Mouse (Mus musculus): ENCODE results near the gene Prkg1. TPM values are rescaled to one million over a fixed set of nuclear protein-coding genes. Genes with fewer than 3 reads are reported as not detected.

Prkg1 gene
- total RNA-seq, 2 experiments from 2014 or later, result 24.6 to 25.7 TPM

DNA sequence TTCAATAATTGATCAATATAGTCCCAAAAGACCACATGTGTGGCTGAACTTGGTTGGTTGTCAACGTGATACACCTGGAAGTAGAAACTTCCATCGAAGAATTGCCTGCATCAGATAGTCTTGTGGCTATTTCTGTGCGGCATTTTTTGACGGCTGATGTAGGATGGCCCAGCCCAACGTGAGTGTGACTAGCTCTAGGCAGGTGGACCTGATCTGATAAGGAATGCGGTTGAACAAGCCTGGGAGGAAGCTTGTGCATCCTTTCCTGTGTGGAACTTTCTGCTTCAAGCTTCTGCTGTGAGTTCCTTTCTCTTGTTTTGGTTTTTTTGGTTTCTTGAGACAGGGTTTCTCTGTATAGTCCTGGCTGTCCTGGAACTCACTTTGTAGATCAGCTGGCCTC, 660.1 kb downstream of the Prkg1 start:
- no peak for DNase-seq (ENCODE audit: low spot score in 2 of 2)
- Histone ChIP-seq H3K4me3 (no peak overlapping the region), H3K27ac (no peak overlapping the region)
- TF ChIP-seq CTCF (conservative IDR thresholded peaks at IDR 0.05), result no peak

GRCm38 (mm10) chr19:31099369-31099768, 665.5 kb downstream of the Prkg1 start:
- Histone ChIP-seq H3K27ac (no peak overlapping the region), H3K4me3 (no peak overlapping the region)
- TF ChIP-seq CTCF (conservative IDR thresholded peaks at IDR 0.05), result no peak
- no peak for DNase-seq (ENCODE audit: low spot score in 2 of 2)

DNA sequence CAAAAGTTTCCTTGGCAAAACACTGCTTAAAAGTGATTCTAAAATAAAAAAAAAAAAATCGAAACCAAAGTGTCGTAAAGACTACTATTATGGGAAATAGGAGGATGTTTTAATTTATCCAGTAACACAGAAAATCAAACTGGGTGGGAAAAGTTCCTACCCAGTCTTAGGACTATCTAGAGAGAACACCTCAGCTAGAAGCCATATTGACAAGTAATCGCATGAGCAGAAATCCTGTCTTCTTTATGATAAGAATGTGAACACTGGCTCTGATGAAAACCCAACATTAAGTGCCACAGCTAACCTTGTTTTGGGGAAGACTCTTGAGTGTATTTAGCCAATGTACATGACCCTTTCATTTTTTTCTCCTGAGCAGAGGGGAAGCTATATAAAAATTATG, 667.0 kb downstream of the Prkg1 start:
- DNase-seq (ENCODE audit: low spot score in 2 of 2), result no peak
- H3K27ac ChIP-seq, result no peak overlapping the region
- no peak overlapping the region for H3K4me3 ChIP-seq
- no peak for TF ChIP-seq CTCF (conservative IDR thresholded peaks at IDR 0.05)

DNA sequence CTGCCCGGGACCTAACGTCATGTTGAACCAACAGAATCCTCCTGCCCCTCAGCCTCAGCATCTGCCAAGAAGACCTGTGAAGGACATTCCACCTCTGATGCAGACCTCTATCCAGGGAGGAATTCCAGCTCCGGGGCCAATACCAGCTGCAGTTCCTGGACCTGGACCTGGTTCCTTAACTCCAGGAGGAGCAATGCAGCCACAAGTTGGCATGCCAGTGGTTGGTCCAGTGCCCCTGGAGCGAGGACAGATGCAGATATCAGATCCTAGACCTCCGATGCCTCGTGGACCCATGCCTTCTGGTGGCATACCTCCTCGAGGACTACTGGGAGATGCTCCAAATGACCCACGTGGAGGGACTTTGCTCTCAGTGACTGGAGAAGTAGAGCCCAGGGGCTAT, 681.1 kb downstream of the Prkg1 start:
- Histone ChIP-seq H3K4me3 (peak overlapping the region; percentile 77), H3K27ac (peak overlapping the region; percentile 95; the same call in 1 of the 2 replicates)
- no peak for DNase-seq (ENCODE audit: low spot score in 2 of 2)
- TF ChIP-seq CTCF (conservative IDR thresholded peaks at IDR 0.05), result no peak

DNA sequence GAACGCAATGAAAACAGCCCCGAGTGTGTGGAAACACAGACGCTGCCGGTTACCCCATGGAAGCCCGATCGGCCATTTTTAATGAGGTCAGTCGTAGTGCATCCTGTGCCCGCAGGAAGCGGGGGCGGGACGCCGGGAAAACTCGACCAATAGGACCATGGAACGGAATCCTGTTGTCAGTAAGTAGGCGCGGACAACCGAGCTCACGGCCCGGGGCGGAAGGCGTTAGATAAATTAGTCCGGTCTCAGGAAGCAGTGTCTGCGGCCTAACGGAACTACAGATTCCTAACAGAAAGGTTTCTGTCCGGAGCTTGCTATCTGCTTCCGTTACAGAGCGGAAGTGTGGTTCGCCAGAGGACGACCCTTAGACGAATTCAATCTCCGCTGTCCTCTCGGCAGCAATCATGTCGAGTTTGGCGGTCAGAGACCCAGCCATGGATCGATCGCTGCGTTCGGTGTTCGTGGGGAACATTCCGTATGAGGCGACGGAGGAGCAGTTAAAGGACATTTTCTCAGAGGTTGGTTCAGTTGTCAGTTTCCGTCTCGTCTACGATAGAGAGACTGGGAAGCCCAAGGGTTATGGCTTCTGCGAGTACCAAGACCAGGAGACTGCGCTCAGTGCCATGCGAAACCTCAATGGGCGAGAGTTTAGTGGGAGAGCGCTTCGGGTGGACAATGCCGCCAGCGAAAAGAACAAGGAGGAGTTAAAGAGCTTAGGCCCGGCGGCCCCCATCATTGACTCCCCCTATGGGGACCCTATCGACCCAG, 682.0 kb downstream of the Prkg1 start, which contains the start of gene Cstf2t:
Cstf2t (plus strand) TSS at position 176 of the 768 bp plus-strand sequence.
- peak; percentile 99 to 100 for DNase-seq (ENCODE audit: low spot score in 2 of 2)
- TF ChIP-seq CTCF (conservative IDR thresholded peaks at IDR 0.05), result no peak
- H3K27ac ChIP-seq, result peak within 1 kb of the TSS; percentile 95
- H3K4me3 ChIP-seq, result peak within 1 kb of the TSS; percentile 77

DNA sequence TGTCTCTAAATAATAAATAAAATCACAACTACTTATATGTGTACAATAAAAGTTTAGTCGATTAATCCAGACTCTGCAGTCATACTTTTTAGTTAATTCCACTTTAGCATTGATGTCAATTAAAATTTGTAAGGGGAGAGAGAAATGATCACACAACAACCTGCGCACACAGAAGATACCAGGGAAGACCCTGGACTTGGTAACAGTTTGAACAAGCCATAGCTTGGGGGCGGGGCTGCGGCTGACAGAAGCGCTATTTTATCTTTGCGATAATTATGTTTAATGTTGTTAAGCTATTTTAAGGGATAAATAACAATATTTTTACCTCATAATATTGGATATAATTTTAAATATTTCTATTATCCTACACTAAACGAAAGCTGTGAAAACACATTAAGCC, 682.6 kb downstream of the Prkg1 start:
- no peak for TF ChIP-seq CTCF (conservative IDR thresholded peaks at IDR 0.05)
- peak in 1 of 2 experiments; percentile 16 for DNase-seq (ENCODE audit: low spot score in 2 of 2)
- H3K27ac ChIP-seq, result peak overlapping the region; percentile 91

GRCm38 (mm10) chr19:31078241-31078640, 686.6 kb downstream of the Prkg1 start:
- Histone ChIP-seq H3K27ac (no peak overlapping the region), H3K4me3 (no peak overlapping the region)
- no peak for DNase-seq (ENCODE audit: low spot score in 2 of 2)
- no peak for TF ChIP-seq CTCF (conservative IDR thresholded peaks at IDR 0.05)

More for the DNA sequence above, 682.6 kb downstream of the Prkg1 start:
- peak overlapping the region; percentile 77 for H3K4me3 ChIP-seq

- Histone ChIP-seq H3K4me3 (no peak overlapping the region), H3K27ac (no peak overlapping the region)
- no peak for DNase-seq (ENCODE audit: low spot score in 2 of 2)
- no peak for TF ChIP-seq CTCF (conservative IDR thresholded peaks at IDR 0.05)
Observed at GRCm38 (mm10) chr19:31076106-31076505, 688.7 kb downstream of the Prkg1 start.

GRCm38 (mm10) chr19:31074717-31075063, 690.1 kb downstream of the Prkg1 start:
- DNase-seq (ENCODE audit: low spot score in 2 of 2), result no peak
- H3K27ac ChIP-seq, result no peak overlapping the region
- H3K4me3 ChIP-seq, result peak overlapping the region; percentile 40; the same call in 1 of the 2 replicates
- no peak for TF ChIP-seq CTCF (conservative IDR thresholded peaks at IDR 0.05)

DNA sequence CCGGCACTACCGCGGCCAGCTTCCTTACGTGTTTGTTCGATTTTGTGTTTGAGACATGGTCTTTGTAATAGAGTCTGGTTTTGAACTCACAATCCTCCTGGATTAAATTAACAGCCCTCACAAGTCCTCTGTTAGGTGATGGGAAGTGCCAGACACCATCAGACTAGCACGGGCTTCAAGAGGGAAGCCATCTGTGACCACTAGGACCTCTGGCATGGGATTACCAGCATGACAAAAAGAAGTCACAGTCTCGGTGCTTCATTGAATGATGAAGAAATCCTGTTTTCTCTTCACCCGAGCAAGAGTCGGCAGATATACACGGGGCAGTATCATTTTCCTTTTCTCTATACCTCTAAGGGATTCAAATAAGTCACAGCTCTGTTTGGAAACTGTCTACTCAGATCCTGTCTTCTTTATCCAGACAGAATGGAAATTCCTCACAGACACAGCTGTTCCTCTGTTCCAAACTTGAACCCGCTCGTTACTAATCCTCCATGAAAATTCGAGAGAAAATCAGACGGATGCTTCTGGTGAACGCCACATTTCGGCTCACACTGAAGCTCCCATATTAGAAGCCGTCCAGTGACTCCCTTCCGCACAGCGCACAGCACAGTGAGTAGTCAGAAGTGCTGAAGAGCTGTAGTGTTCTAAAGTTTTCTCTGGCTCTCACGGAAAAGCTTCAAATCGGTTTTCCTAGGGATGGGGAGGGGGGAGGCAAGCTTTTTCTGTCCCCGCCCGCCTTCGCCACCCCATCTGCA, 690.7 kb downstream of the Prkg1 start:
- no peak for DNase-seq (ENCODE audit: low spot score in 2 of 2)
- no peak for TF ChIP-seq CTCF (conservative IDR thresholded peaks at IDR 0.05)
- H3K27ac ChIP-seq, result no peak overlapping the region
- peak overlapping the region; percentile 40 for H3K4me3 ChIP-seq

DNA sequence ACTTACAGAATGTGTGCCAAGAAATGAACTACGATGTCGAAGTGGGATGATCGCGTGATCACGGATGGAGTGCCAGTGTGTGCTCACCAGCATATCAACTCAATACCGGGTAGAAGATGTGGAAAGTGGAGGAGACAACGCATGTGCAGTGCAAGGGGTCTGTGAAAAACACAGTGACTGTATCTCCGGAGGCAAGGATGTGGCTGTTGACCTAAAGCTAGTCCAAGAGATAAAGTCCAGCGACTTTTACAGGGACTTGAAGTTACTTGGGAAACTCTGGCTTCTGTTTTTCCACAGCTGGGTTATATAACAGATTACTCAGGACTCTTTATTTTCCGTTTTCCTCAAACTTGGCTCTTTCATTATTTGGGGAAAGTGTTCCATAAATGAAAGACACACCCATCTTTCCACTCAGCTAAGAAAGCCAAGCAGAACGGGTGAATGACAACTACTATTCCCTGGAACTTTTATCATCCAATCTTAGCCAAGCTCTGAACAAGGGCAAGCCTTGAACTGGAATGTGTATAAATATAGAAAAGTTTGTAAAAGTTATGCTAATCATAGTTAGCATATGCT, 699.5 kb downstream of the Prkg1 start:
- no peak overlapping the region for H3K4me3 ChIP-seq
- H3K27ac ChIP-seq, result no peak overlapping the region
- no peak for TF ChIP-seq CTCF (conservative IDR thresholded peaks at IDR 0.05)
- no peak for DNase-seq (ENCODE audit: low spot score in 2 of 2)

DNA sequence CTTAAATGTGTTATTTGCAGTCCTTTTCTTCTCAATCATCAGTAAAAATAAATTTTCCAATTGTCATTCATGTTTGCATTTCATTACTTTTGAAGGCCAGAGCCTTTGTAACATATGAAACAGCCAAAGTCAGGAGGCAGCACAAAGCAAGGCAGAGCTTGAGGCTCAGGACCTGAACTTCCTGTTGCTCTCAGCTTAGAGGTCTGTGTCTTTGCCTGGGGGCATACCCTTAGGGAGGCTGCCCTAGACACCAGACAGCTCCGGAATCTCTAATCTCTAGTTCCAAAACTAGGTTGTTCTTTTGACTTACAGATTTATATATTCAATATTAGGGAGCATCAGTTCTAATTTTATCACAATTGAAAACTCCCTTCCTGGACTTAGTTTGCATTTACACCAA, 700.1 kb downstream of the Prkg1 start:
- Histone ChIP-seq H3K27ac (no peak overlapping the region), H3K4me3 (no peak overlapping the region)
- DNase-seq (ENCODE audit: low spot score in 2 of 2), result no peak
- no peak for TF ChIP-seq CTCF (conservative IDR thresholded peaks at IDR 0.05)

GRCm38 (mm10) chr19:31046601-31047000, 718.2 kb downstream of the Prkg1 start:
- TF ChIP-seq CTCF (conservative IDR thresholded peaks at IDR 0.05), result peak; percentile 66
- no peak for DNase-seq (ENCODE audit: low spot score in 2 of 2)
- H3K4me3 ChIP-seq, result no peak overlapping the region
- H3K27ac ChIP-seq, result no peak overlapping the region
